Mouse (Mus musculus): ENCODE results near the gene Vti1a.
A peak's percentile ranks its signal among the peaks of the same experiment; 100 is the strongest.

Gene Vti1a

GRCm38 (mm10) chr19:55592876-55593691 lies 277.0 kb downstream of the Vti1a start:
- no peak for DNase-seq

GRCm38 (mm10) chr19:55593729-55594444 lies 277.8 kb downstream of the Vti1a start:
- peak; percentile 82 for DNase-seq

- DNase-seq, result no peak
Observed at GRCm38 (mm10) chr19:55594451-55594850, 278.4 kb downstream of the Vti1a start.

- no peak for DNase-seq
Observed at GRCm38 (mm10) chr19:55595945-55596649, 280.0 kb downstream of the Vti1a start.

- DNase-seq, result peak; percentile 37
Observed at GRCm38 (mm10) chr19:55596804-55597203, 280.7 kb downstream of the Vti1a start.

GRCm38 (mm10) chr19:55597296-55597695 lies 281.2 kb downstream of the Vti1a start:
- DNase-seq, result no peak

GRCm38 (mm10) chr19:55597951-55598350 lies 281.9 kb downstream of the Vti1a start:
- DNase-seq, result no peak

GRCm38 (mm10) chr19:55599124-55599523 lies 283.0 kb downstream of the Vti1a start:
- DNase-seq, result no peak

- DNase-seq, result no peak
Observed at GRCm38 (mm10) chr19:55607725-55608124, 291.6 kb downstream of the Vti1a start.

GRCm38 (mm10) chr19:55608858-55609375 lies 292.8 kb downstream of the Vti1a start:
- no peak for DNase-seq

- DNase-seq, result no peak
Observed at GRCm38 (mm10) chr19:55609806-55610205, 293.7 kb downstream of the Vti1a start.

GRCm38 (mm10) chr19:55615743-55616142 lies 299.6 kb downstream of the Vti1a start:
- no peak for DNase-seq

GRCm38 (mm10) chr19:55616276-55616675 lies 300.2 kb downstream of the Vti1a start:
- DNase-seq, result no peak

GRCm38 (mm10) chr19:55616937-55617336 lies 300.8 kb downstream of the Vti1a start:
- DNase-seq, result no peak

- DNase-seq, result no peak
Observed at GRCm38 (mm10) chr19:55618546-55618945, 302.5 kb downstream of the Vti1a start.

- DNase-seq, result no peak
Observed at GRCm38 (mm10) chr19:55620411-55621008, 304.4 kb downstream of the Vti1a start.

- DNase-seq, result no peak
Observed at GRCm38 (mm10) chr19:55621011-55621625, 305.0 kb downstream of the Vti1a start.

- DNase-seq, result peak; percentile 16
Observed at GRCm38 (mm10) chr19:55622821-55623220, 306.7 kb downstream of the Vti1a start.

- DNase-seq, result no peak
Observed at GRCm38 (mm10) chr19:55623605-55624004, 307.5 kb downstream of the Vti1a start.

GRCm38 (mm10) chr19:55626483-55626882 lies 310.4 kb downstream of the Vti1a start:
- DNase-seq, result no peak

- DNase-seq, result no peak
Observed at GRCm38 (mm10) chr19:55626952-55627351, 310.9 kb downstream of the Vti1a start.

GRCm38 (mm10) chr19:55635488-55635887 lies 319.4 kb downstream of the Vti1a start:
- no peak for DNase-seq
